Mouse (Mus musculus) liver, embryonic 16.5 days (tissue): ENCODE measurements around the gene Gimap8. TPM values are rescaled to one million over a fixed set of nuclear protein-coding genes. Genes with fewer than 3 reads are reported as not detected.
"Not testable (repeated sequence)": the region's sequence is repeated elsewhere in the genome, so short reads cannot be mapped to it uniquely, and the experiment has no call there.

ENCODE experiments used
- ATAC-seq: fragments of 200-750 bp; cut with Nextera tagmentation; 2 replicates; pipeline ENCODE4 v1.8.0; 2017; ENCODE audit warnings: low read depth, mild to moderate bottlenecking, moderate number of reproducible peaks, moderate library complexity
- H3K27ac ChIP-seq: fragments of 300-500 bp; sonication (generic); 2 replicates; pipeline ENCODE4 v1.5.1; 2014; ENCODE audit warnings: mild to moderate bottlenecking, low read length
- H3K27me3 ChIP-seq: fragments of 300-500 bp; sonication (generic); 2 replicates; pipeline ENCODE4 v1.6.1; 2014; ENCODE audit warnings: low read depth, low read length, mixed read lengths; ENCODE audit not compliant: control insufficient read depth, insufficient read depth
- H3K36me3 ChIP-seq: fragments of 300-500 bp; sonication (generic); 2 replicates; pipeline ENCODE4 v1.6.1; 2014; ENCODE audit warnings: mild to moderate bottlenecking; ENCODE audit not compliant: control insufficient read depth, insufficient read depth
- H3K4me1 ChIP-seq: fragments of 300-500 bp; sonication (generic); 2 replicates; pipeline ENCODE4 v1.6.1; 2014; ENCODE audit warnings: low read depth, low read length, mixed read lengths; ENCODE audit not compliant: control insufficient read depth
- H3K4me2 ChIP-seq: fragments of 300-500 bp; sonication (generic); 2 replicates; pipeline ENCODE4 v1.6.1; 2014; ENCODE audit warnings: low read depth, low read length, mixed read lengths
- H3K4me3 ChIP-seq: fragments of 300-500 bp; sonication (generic); 2 replicates; pipeline ENCODE4 v1.5.1; 2014; ENCODE audit warnings: low read depth, mild to moderate bottlenecking, low read length
- H3K9ac ChIP-seq: fragments of 300-500 bp; sonication (generic); 2 replicates; pipeline ENCODE4 v1.6.1; 2014; ENCODE audit warnings: low read depth, low read length
- H3K9me3 ChIP-seq: fragments of 300-500 bp; sonication (generic); replicated peaks from 2 replicates; pipeline ENCODE4 v1.6.1; 2016; ENCODE audit warnings: low read length; ENCODE audit not compliant: control insufficient read depth
- WGBS: fragments of 180-500 bp; shearing (Covaris S2); extraction: QIAGEN DNeasy Blood & Tissue Kit; methylation state at CpG from one replicate; pipeline ENCODE4 v1.1.7; 2014; ENCODE audit not compliant: insufficient replicate concordance; 5-methylcytosine and 5-hydroxymethylcytosine counted together
- polyA plus RNA-seq: library from polyadenylated mRNA; unstranded; fragments of >200 nt; fragmentation: Nextera tagmentation; extraction: Ambion mirVana; gene quantifications from 2 replicates; pipeline ENCODE4 v1.2.1, GENCODE M21; 2015

The Gimap8 gene
- polyA plus RNA-seq, 1 experiment from 2014 or later: 1.1 TPM

DNA sequence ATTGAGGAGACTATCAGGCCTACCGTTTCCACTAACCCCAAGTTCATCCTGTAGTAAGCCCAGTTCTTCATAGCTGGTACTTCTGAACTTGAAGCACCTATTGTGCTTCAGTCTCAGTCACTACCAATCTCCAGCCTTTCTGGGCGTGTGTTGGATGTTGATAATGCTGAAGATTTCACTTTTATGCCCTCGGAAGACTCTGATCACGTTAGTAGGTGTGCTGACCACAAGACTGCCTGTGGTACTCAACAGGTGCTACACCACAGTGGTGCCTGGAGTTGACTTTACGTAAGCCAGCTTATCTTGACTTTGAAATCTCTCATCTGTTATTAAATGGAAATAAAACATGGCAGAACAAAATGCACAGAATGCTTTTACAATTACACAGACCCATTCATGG is 33.4 kb downstream of the Gimap8 start:
- ATAC-seq: no peak
- WGBS: 54% methylated on average over 5 of the region's 5 CpGs
- no peak overlapping the region for H3K9ac ChIP-seq
- no peak overlapping the region for H3K4me3 ChIP-seq
- no peak overlapping the region for H3K4me2 ChIP-seq
- no peaks in the 10 kb centered on the region for H3K36me3 ChIP-seq
- peaks cover 6% of the 10 kb centered on the region for H3K4me1 ChIP-seq
- H3K27ac ChIP-seq: no peak overlapping the region
- H3K9me3 ChIP-seq: no peaks in the 10 kb centered on the region
- H3K27me3 ChIP-seq: no peaks in the 10 kb centered on the region

GRCm38 (mm10) chr6:48681472-48682090 is 34.5 kb downstream of the Gimap8 start:
- Histone ChIP-seq H3K4me2 (no peak overlapping the region), H3K27me3 (no peaks in the 10 kb centered on the region), H3K36me3 (no peaks in the 10 kb centered on the region), H3K4me3 (no peak overlapping the region), H3K4me1 (no peaks in the 10 kb centered on the region; the same call in 1 of the 2 replicates), H3K9ac (no peak overlapping the region), H3K27ac (peak overlapping the region; percentile 7; the same call in 1 of the 2 replicates), H3K9me3 (no peaks in the 10 kb centered on the region)
- 25% methylated on average over 3 of the region's 3 CpGs for WGBS
- ATAC-seq: no peak

DNA sequence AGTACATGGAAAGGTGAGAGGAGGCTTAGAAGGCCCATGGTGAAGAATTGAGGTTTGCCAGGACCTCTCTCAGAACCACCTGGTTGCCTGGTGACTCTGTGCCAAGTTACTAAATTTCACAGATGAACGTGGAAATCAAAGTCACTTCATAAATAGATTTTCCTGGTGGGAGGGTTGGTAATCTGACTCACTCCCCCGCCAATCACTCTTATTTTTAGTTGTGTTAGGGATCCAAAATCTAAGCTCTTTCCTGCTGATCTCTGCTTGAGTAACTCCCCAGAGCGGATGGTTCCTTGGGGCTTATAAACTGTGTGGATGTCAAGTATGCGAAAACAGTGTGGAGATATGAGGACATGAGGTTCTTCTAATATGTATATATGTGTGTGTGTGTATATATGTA is 35.2 kb downstream of the Gimap8 start:
- H3K27me3 ChIP-seq: no peaks in the 10 kb centered on the region
- no peaks in the 10 kb centered on the region for H3K4me1 ChIP-seq
- WGBS: 55% methylated on average over 4 of the region's 4 CpGs
- no peak for ATAC-seq
- no peaks in the 10 kb centered on the region for H3K9me3 ChIP-seq
- no peak overlapping the region for H3K4me3 ChIP-seq
- no peaks in the 10 kb centered on the region for H3K36me3 ChIP-seq
- no peak overlapping the region for H3K27ac ChIP-seq
- H3K9ac ChIP-seq: no peak overlapping the region
- H3K4me2 ChIP-seq: no peak overlapping the region

DNA sequence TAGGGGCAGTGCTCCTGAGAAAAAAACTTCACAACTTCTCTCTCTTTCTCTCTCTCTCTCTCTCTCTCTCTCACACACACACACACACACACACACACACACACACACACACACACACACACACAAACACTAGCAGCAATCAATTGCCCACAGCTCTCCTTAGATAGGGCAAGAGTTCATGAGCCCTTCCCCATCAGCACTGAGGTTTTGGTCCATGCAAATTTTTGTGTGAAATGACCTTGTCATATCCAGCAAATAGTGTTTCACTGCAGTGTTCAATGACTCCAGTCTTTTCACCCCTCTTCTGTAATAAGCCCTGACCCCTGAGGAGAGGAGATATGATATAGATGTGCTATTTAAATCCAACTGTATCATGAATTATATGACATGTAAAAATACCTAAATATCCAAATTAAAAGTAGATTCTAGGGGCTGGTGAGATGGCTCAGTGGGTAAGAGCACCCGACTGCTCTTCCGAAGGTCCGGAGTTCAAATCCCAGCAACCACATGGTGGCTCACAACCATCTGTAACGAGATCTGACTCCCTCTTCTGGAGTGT is 36.3 kb downstream of the Gimap8 start:
- not testable (repeated sequence) for H3K9ac ChIP-seq, H3K36me3 ChIP-seq, H3K9me3 ChIP-seq, H3K4me2 ChIP-seq, ATAC-seq, H3K4me1 ChIP-seq, H3K27me3 ChIP-seq, H3K4me3 ChIP-seq, H3K27ac ChIP-seq
- 98% methylated on average over 3 of the region's 4 CpGs for WGBS

- no peaks in the 10 kb centered on the region for H3K27me3 ChIP-seq
- 26% methylated on average over 5 of the region's 5 CpGs for WGBS
- ATAC-seq: no peak
- no peaks in the 10 kb centered on the region for H3K4me1 ChIP-seq
- H3K9me3 ChIP-seq: no peaks in the 10 kb centered on the region
- no peaks in the 10 kb centered on the region for H3K36me3 ChIP-seq
- no peak within 1 kb of the TSS for H3K4me3 ChIP-seq
- H3K27ac ChIP-seq: no peak within 1 kb of the TSS
- no peak within 1 kb of the TSS for H3K4me2 ChIP-seq
- H3K9ac ChIP-seq: no peak within 1 kb of the TSS
Observed at GRCm38 (mm10) chr6:48684319-48684718, 37.3 kb downstream of the Gimap8 start, which contains the start of gene Gimap4. Gene Gimap4, plus strand, starts transcription at chr6:48684549.

GRCm38 (mm10) chr6:48684806-48685205 is 37.8 kb downstream of the Gimap8 start:
- Histone ChIP-seq H3K27me3 (no peaks in the 10 kb centered on the region), H3K9ac (no peak overlapping the region), H3K27ac (no peak overlapping the region), H3K4me2 (no peak overlapping the region), H3K9me3 (no peaks in the 10 kb centered on the region), H3K4me3 (no peak overlapping the region), H3K4me1 (no peaks in the 10 kb centered on the region), H3K36me3 (no peaks in the 10 kb centered on the region)
- no peak for ATAC-seq
- WGBS: 44% methylated on average over 4 of the region's 4 CpGs

GRCm38 (mm10) chr6:48685251-48685650 is 38.2 kb downstream of the Gimap8 start:
- Histone ChIP-seq H3K9me3 (no peaks in the 10 kb centered on the region), H3K4me3 (no peak overlapping the region), H3K27me3 (no peaks in the 10 kb centered on the region), H3K36me3 (no peaks in the 10 kb centered on the region), H3K27ac (no peak overlapping the region), H3K4me2 (no peak overlapping the region), H3K9ac (no peak overlapping the region), H3K4me1 (no peaks in the 10 kb centered on the region)
- ATAC-seq: no peak
- WGBS: 46% methylated on average over 2 of the region's 2 CpGs

DNA sequence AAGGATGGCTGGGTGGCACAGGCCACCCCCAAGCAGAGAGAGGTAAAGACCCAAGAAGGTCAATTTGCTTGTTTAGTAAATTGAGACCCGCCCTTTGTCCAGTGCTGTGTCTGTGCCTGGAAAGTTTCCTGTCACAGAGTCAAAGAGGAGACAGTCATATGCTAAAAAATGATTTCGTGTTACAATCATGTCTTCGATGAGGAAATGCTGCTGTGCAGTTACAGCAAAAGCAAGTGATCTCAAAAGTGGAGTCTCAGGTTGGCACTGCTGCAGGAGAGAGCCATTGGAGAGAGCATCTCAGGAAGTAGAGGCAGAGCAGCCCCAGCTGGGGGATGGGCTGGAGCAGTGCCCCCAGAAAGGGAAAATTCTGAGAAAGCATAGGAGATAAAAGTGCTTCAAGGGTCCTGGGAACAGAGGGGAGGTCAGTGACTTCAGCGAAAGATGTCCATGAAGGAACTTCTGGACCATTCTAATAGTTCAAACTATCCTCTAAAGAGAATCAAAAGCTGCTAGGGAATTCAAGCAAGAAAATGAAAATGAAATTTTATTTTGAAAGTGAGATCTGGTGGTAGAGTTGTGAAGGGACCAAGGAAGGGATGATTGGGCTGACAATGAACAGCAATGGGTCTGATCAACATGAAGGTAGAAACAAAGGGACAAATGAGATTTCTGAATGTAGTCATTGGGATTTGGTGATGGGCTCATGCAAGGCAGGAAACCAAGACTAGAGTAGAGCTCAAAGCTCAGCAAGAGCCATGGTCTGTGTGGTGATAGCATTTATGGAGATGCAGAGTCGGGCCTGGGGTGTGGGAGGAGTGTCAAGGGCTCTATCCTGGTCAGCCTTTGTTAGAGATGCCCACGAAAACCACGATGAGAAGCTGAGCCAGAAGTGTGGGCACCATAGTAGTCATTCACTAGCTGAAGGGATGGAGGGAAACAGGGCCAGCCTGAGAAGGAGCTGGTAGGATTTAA is 38.9 kb downstream of the Gimap8 start:
- no peak overlapping the region for H3K9ac ChIP-seq
- H3K36me3 ChIP-seq: no peaks in the 10 kb centered on the region
- H3K4me3 ChIP-seq: no peak overlapping the region
- H3K4me2 ChIP-seq: no peak overlapping the region
- 44% methylated on average over 7 of the region's 7 CpGs for WGBS
- no peaks in the 10 kb centered on the region for H3K27me3 ChIP-seq
- ATAC-seq: no peak
- H3K9me3 ChIP-seq: no peaks in the 10 kb centered on the region
- no peaks in the 10 kb centered on the region for H3K4me1 ChIP-seq
- no peak overlapping the region for H3K27ac ChIP-seq

GRCm38 (mm10) chr6:48687077-48687476 is 40.0 kb downstream of the Gimap8 start:
- Histone ChIP-seq H3K9me3 (no peaks in the 10 kb centered on the region), H3K4me3 (no peak overlapping the region), H3K4me1 (no peaks in the 10 kb centered on the region), H3K9ac (no peak overlapping the region), H3K27ac (no peak overlapping the region), H3K36me3 (no peaks in the 10 kb centered on the region), H3K4me2 (no peak overlapping the region), H3K27me3 (no peaks in the 10 kb centered on the region)
- no peak for ATAC-seq
- WGBS: 18% methylated on average over 2 of the region's 2 CpGs
